Mouse (Mus musculus): ENCODE measurements around the gene 4931406C07Rik.

4931406C07Rik gene

GRCm38 (mm10) chr9:15288402-15288801 lies 17.8 kb downstream of the 4931406C07Rik start:
- no peak for DNase-seq

GRCm38 (mm10) chr9:15287846-15288245 lies 18.4 kb downstream of the 4931406C07Rik start:
- DNase-seq, result no peak

GRCm38 (mm10) chr9:15285443-15285842 lies 20.8 kb downstream of the 4931406C07Rik start:
- peak in 1 of 2 experiments; percentile 67 for DNase-seq

- DNase-seq, result no peak
Observed at GRCm38 (mm10) chr9:15280491-15280879, 25.8 kb downstream of the 4931406C07Rik start.

- peak; percentile 95 to 96 for DNase-seq
Observed at GRCm38 (mm10) chr9:15279649-15280490, 26.4 kb downstream of the 4931406C07Rik start, which contains the start of gene Med17. TSS of gene Med17 (minus strand) at chr9:15279931.

- DNase-seq, result no peak
Observed at GRCm38 (mm10) chr9:15279139-15279648, 27.1 kb downstream of the 4931406C07Rik start.

GRCm38 (mm10) chr9:15278343-15278742 lies 27.9 kb downstream of the 4931406C07Rik start:
- DNase-seq, result no peak

GRCm38 (mm10) chr9:15276855-15277254 lies 29.4 kb downstream of the 4931406C07Rik start:
- no peak for DNase-seq

GRCm38 (mm10) chr9:15273981-15274380 lies 32.3 kb downstream of the 4931406C07Rik start:
- no peak for DNase-seq

GRCm38 (mm10) chr9:15263487-15263886 lies 42.8 kb downstream of the 4931406C07Rik start:
- DNase-seq, result no peak

- no peak for DNase-seq
Observed at GRCm38 (mm10) chr9:15261980-15262379, 44.3 kb downstream of the 4931406C07Rik start.

- DNase-seq, result no peak
Observed at GRCm38 (mm10) chr9:15256214-15256613, 50.0 kb downstream of the 4931406C07Rik start.

- peak in 1 of 2 experiments; percentile 42 for DNase-seq
Observed at GRCm38 (mm10) chr9:15254501-15254900, 51.7 kb downstream of the 4931406C07Rik start.

GRCm38 (mm10) chr9:15252196-15252595 lies 54.1 kb downstream of the 4931406C07Rik start:
- peak; percentile 66 to 89 for DNase-seq

GRCm38 (mm10) chr9:15250376-15250775 lies 55.9 kb downstream of the 4931406C07Rik start:
- DNase-seq, result peak; percentile 43 to 56

- DNase-seq, result peak; percentile 47 to 73
Observed at GRCm38 (mm10) chr9:15245319-15246075, 60.8 kb downstream of the 4931406C07Rik start.

- no peak for DNase-seq
Observed at GRCm38 (mm10) chr9:15242130-15242529, 64.1 kb downstream of the 4931406C07Rik start.

GRCm38 (mm10) chr9:15241596-15241939 lies 64.7 kb downstream of the 4931406C07Rik start:
- peak; percentile 87 to 90 for DNase-seq

- no peak for DNase-seq
Observed at GRCm38 (mm10) chr9:15240863-15241595, 65.2 kb downstream of the 4931406C07Rik start.

GRCm38 (mm10) chr9:15240006-15240405 lies 66.2 kb downstream of the 4931406C07Rik start:
- no peak for DNase-seq

- DNase-seq, result peak; percentile 52 to 72
Observed at GRCm38 (mm10) chr9:15239042-15239925, 67.0 kb downstream of the 4931406C07Rik start, which contains the start of gene Vstm5. TSS of gene Vstm5 (plus strand) at chr9:15239045.

Measured in kidney, postnatal 36 days (tissue).